Mouse (Mus musculus) thymus, postnatal 25 days (tissue): Measurements from ENCODE around the gene Erbb4.

Experiments used
- DNase-seq: peaks from one replicate; pipeline ENCODE4 v3.0.0; 2022

The Erbb4 gene

DNA sequence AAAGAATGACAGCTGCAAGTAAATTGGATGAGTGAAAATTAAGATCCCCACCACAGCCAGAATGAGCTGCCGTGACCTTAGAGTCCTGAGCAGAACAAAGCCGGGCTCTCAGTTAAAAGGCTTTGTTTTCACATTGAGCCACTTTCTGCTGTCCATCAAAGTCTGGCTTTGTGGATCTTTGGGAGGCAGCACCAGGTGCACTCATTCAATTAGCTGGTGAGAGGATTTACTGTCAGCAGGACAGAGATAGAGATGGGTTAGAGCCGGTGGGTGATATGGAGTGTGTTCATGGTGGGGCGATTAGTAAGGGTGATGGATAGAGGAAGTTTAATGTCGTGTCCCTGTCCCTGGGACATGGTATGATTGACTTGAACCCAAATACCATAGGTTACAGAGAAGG is 1060.7 kb downstream of the Erbb4 start:
- DNase-seq, result no peak

DNA sequence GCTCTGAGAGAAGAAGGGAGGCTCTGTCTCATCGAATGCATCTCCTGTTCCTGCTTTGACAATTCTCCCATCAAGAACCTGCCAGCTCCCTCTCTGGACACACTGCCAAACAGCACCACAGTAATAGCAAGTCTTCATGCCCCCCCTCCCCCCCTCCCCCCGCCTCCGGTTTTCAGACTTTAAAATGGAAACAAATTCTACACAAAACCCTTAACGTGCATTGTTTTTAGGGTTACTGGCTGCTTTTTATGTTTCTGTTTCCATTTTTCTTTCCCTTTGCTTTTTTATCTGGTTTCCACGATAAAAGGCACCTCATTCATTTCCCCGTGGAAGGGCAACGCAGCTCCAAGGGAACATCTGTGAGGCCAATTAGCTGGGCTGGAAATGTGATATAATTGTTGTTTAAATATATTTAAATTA is 1061.3 kb downstream of the Erbb4 start:
- DNase-seq, result no peak

DNA sequence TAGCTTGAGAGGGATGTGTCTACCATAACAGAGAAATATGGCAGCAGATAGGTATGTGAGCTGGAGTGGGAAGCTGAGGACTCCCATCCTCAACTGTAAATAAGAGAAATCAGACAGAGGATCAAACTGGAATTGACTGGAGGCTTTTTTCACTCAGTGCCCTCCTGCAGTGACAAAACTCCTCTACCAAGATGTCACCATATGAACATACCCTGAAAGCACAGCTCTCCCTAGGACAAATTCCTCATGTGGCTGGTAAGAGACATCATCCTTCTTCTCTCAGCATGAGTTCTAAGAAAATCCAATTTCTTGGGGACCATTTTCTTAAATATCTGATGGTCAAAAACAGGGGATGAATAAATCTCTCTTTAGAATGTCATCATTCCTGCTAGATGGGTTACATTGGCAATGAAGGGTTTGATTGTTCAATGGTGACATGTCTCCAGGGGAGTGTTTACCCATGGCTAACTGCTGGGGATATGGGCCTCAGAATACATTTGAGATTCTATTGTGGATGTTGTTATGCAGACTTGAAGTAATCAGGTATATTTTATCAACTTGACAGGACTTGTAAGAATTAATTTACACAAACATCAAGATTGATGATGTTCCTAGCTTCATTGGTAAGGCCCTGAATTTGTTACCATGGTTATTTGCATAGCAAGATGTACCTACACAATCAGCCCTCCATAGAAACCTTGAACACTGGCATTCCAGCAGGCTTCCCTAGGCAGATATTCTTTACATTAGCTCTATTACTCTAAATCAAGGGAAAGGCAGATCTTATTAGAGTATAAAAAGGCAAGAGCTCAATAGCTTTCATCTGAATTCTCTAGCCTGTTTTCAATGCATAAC is 1083.5 kb downstream of the Erbb4 start:
- no peak for DNase-seq

GRCm38 (mm10) chr1:68020020-68020419 is 1087.8 kb downstream of the Erbb4 start:
- DNase-seq, result no peak

DNA sequence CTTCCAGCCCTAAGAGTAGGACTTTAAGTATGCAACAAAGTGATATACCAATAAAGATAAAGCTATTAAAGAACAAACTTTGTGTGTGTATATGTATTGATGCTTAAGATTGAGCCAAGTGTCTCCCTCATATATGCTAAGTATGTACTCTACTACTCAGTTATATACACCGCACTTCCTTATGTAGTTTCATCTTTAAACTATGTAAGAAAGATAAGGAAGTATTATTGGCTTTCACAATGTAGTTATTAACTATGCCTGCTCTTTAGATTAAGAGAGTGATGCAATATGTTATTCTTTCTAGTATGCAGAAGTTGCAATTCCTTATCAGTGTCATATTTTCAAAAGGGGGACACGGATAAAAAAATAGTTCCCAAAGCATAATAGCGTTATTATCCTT is 1088.2 kb downstream of the Erbb4 start:
- DNase-seq, result no peak
